Mouse (Mus musculus) CD4-positive, CD25-positive, alpha-beta regulatory T cell, adult 2 months (primary cell): Measurements from ENCODE around the gene Slc16a6.
"Not testable (repeated sequence)": the region's sequence is repeated elsewhere in the genome, so short reads cannot be mapped to it uniquely, and the experiment has no call there.

ENCODE experiments used
- DNase-seq: peaks from one replicate; pipeline ENCODE4 v3.0.0-alpha.2; 2012; ENCODE audit warnings: low read depth, low spot score

Slc16a6 gene

GRCm38 (mm10) chr11:109473171-109474085 is at the start of gene Slc16a6, which contains the start of gene Arsg:
Slc16a6 (minus strand) TSS chr11:109473598.
Arsg (plus strand) TSS chr11:109473374.
- peak; percentile 94 for DNase-seq

GRCm38 (mm10) chr11:109520958-109521357 is 47.6 kb upstream of the Slc16a6 start:
- DNase-seq: no peak

DNA sequence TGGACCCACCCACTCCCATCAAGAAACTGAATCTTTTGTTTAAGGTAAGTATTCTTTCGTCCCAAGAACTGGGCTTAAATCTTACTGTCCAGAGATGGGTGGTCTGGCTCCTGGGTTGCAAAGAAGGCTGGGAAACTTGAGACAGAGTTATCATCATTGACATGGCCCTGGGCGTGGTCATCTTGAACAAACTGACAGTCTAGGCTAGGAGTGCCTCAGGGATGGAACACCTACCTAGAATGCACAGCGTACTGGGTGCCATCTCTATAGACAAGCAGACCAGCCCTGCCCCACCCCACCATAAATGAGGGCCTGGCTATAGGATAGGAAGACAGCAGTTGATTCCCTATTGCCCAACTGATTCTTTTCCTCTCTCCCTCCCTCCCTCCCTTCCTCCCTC is 44.4 kb upstream of the Slc16a6 start:
- DNase-seq: no peak

DNA sequence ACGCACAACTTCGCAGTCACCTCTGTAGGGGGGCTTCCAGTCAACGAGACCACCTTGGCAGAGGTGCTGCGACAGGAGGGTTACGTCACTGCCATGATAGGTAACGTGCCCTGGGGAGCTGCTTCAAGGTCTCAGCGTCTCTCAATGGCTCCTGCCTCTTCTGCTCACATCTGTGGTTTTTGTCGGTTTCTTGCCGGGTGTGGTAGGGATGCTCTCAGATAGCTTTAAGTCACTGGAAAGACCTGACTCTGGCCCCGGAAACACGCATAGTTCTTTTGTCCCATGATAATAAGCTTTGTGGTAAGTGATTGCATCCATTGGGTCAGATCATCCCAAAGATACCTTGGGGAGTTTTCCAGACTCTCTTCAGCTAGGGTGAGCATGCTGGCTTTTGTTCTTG is 43.9 kb upstream of the Slc16a6 start:
- no peak for DNase-seq

DNA sequence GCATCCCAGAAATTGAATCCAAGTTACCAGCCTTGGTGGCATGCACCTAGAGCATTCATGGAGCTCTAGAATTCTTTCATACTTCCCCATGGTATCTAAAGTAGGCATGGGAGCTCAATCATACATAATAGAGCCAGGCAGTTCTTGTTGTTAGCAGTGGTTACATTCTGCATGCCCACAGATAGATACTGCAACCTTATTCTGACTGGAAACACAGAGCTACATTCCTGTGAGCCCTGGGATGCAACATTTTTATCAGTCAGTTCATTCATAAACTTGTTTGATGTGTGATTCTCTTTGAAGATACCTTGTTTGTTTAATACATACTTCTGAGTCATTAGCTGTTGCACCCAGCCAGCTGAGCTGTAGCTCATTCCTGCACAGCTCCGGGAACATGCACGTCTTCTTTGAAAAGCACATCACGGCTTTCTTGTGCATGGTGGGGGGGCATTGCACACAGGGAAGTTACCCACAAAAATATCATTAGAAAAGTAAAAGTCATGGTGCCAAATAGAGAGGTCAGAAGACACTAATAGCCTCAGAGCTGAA is 40.7 kb upstream of the Slc16a6 start:
- DNase-seq: no peak

DNA sequence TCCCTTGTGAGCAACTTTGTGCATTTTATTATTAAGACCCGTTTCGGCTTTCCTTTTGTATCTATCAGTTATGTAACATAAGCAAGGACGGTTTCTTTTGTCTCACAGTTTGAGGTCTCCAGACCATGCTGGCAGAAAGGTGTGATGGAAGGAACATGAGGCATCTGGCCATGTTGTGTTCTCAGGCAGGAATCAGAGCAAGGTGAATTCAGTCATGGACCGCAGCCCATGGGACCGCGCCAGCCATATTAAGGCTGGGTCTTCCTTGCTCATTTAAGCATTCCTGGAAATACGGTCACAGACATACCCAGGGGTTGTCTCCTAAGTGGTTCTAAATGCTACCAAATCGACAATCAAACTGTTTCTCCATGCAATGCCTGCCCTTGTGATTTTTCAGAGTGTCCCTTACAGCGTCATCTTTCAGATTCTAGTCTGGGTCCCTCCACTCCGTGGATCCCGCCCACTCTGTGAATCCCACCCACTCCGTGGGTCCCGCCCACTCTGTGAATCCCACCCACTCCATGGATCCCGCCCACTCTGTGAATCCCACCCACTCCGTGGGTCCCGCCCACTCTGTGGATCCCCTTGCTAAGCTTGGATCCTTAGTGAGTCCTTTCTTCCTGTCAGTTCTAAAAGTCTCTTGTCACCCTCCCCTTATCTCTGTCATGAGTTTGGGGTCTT is 39.7 kb upstream of the Slc16a6 start:
- no peak for DNase-seq

DNA sequence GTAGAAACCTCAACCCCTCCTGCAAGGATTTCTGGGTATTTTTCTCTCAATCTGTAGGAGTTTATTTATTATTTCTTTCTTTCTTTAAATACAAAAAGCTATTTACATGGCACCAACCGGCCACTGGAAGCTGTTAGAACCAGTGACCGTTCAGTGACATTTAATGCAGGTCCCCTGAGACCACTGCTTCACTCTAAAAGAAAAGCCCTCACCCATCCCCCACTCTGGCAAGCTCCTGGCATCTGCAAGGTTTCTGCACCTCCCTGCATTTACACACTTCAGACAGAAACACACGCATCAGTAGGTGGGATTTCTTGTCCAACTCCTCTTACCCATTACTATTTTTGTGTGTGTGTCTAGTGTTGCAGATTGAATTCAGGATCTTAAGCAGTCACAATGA is 33.7 kb upstream of the Slc16a6 start:
- DNase-seq: no peak

DNA sequence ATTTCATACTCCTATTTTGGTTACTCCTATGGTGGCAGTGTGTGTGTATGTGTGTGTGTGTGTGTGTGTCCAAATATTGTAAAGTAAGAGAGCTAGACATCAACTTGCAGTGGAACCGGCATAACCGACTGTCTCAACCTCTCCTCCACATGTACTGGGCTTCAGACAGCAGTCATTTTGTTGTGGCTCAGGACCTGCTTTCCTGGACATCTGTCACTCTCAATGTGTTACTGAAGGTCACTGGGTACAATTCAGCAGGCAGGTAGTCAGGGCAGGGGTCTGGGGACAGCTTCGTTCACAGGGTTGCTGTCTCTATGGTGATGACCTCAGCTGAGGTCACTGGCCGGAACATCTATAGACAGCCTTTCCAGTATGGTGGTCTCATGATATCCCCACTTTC is 32.4 kb upstream of the Slc16a6 start:
- no peak for DNase-seq

DNA sequence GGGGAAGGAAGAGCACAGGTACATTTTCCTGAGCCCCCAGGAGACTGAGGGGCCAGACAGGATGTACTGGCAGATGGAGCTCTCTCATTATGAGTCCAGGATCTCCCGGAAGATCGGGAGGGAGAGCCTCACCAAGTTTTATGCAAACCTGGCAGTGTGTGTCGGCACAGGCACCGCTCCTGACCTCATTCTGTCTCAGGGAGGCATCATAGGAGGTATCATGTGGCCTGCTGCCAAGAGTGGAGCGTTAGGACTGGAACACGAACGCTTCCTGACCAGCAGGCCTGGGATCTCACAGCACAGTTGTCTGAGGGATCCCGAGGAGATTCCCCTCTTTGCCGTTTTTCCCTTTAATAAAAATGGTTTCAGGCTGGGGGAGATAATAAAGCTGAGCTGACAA is 31.6 kb upstream of the Slc16a6 start:
- no peak for DNase-seq

GRCm38 (mm10) chr11:109500206-109500605 is 26.8 kb upstream of the Slc16a6 start:
- no peak for DNase-seq

GRCm38 (mm10) chr11:109497990-109498389 is 24.6 kb upstream of the Slc16a6 start:
- no peak for DNase-seq

DNA sequence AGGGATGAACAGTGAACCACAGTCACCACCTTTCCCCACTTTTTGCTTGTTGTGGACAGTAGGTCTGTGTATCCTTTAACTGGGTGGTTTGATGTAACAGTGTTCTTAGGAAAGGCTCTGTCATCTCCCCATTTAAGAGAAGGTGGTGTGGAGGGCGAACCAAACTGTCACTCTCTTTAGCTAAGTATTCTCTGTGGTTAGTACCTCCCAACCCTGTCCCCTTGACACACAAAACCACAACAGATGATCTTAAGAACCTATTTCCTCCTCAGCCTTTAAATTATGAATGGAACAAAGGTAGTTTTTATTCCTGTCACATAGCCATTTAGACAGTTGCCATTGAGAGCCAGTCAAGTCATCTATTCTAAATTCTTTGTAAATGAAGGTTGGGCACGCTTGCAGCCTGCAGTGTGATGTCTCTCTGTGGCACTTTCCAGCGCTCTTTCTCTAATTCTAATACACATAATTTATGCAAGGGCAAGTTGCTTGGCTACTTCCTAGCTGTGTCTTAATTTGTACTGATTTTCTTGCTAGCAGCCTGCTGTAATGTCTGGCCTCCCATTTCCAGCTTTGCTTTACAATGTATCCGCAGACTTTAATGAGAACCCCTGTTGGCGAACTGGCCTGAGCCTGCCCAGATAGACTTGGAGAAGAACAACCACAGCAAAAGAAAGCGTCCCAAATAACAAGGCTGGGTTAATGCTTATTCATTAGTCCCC is 23.8 kb upstream of the Slc16a6 start:
- DNase-seq: peak; percentile 51

DNA sequence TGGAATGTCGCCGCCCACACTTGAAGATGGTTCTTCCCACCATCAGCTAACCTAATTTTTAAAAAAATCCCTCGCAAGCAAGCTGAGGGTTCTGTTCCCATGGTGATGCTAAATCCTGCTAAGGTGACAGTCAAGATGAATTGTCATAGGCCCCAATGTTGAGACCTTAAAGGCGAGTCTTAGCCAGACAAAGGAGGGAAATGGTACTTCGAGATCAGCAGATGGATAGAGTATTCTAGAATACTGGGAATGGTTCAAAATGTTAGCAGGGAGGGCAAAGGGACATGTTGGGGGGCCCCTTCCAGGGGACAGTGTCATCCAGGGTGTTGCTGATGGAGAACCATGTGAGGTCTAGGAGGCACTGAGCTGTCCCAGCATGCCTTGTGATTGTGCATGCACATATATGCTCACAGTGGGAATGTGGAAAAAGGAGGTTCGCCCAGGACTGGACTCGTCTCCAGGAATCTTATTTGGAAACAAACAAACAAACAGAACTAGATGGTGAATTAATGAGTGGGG is 23.1 kb upstream of the Slc16a6 start:
- no peak for DNase-seq

GRCm38 (mm10) chr11:109495771-109496474 is 22.5 kb upstream of the Slc16a6 start:
- DNase-seq: peak; percentile 70

- DNase-seq: peak; percentile 41
Observed at GRCm38 (mm10) chr11:109494890-109495770, 21.7 kb upstream of the Slc16a6 start.

DNA sequence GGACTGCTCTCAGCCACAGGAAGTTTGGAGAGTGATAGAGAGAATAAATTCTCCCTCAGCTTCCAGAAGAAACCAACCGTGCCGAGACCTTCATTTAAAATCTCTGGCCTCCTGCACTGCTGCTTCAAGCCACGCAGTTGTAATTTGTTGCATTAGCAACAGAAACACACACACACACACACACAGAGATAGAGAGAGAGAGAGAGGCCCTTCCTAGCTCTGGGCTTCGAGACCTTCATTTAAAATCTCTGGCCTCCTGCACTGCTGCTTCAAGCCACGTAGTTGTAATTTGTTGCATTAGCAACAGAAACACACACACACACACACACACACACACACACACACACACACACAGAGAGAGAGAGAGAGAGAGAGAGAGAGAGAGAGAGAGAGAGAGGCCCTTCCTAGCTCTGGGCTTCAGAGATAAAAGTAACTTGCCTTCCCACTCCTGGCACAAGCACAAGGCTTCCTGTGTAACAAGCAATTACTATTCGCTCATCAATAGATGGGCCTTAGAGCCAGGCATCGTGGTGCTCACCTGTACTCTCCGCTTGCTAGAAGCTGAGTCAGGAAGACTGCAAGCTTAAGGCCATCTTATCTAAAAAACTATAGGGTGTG is 19.6 kb upstream of the Slc16a6 start:
- not testable (repeated sequence) for DNase-seq

DNA sequence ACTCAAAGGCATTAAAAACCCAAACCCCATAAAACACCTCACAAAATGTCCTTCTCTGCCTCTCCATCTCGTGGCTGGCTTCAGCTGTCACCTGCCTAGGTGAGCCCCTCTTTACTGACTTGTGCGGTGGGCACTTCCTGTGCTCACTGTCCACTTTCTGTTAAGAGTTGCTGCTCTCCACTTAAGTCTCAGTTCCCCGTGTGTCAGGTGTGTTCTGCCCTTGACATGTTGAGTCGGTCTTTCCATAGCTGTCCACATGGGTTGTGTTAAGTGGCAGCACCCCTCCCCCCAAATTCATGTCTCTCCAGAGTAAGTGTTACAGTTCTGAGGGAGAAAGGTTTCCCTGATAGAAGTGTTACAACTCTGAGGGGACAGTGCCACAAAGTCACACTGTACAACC is 18.4 kb upstream of the Slc16a6 start:
- DNase-seq: no peak

GRCm38 (mm10) chr11:109489763-109490162 is 16.4 kb upstream of the Slc16a6 start:
- DNase-seq: no peak

DNA sequence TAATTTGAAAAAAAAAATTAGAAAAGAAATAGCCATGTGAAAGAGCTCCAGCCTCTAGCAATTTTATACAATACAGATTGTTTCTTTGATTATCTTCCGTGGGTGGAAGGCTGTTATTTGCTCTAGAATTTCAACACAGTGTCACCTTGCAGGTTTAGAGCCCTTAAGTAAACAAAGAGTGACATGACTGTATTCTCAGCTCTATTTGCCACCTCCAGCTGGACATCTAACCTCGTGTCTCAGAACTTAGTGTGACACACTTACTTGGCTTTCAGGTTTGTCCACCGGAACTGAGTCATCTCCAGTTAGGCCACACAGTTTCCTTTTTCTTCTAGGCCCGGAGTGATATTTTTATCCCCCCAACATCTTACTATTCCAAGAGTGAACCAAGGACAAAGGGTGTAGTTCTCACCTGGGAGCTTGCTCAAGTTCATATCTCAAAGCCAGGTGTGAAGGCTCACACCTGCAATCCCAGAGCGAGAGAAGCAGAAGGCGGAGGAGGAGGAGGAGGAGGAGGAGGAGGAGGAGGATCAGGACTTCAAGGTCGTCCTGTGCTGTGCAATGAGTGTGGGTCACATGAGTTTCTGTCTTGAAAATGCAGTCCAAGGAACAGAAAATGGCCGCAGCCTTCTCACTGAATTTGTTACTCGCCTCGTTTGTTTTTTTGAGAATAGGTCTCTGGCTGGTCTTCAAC is 14.7 kb upstream of the Slc16a6 start:
- no peak for DNase-seq
